Mouse (Mus musculus) heart, postnatal 36 days (tissue): Measurements from ENCODE around the gene Ercc6l. TPM values are rescaled to one million over a fixed set of nuclear protein-coding genes. Genes with fewer than 3 reads are reported as not detected.
A peak's percentile ranks its signal among the peaks of the same experiment; 100 is the strongest.

Experiments used
- DNase-seq, 2 experiments: peaks; one replicate each; pipeline ENCODE4 v3.0.0; 2021 to 2022
- intact Hi-C: fragments of 180-260 bp; cut with DNase I; formaldehyde crosslinking; loops from one replicate; pipeline ENCODE4 v1.15.1; 2025
- total RNA-seq, 2 experiments: library from RNA; stranded (reverse); gene quantifications; 2 replicates each; pipeline ENCODE4 v1.2.3; 2021

Ercc6l gene
- under 1 TPM; 0.38 to 0.58 TPM for total RNA-seq

- DNase-seq = peak; percentile 86 to 91
- intact Hi-C loops = loop anchor here (2.0 kb wide), 2 partner anchors 32 to 38 kb away; partner anchors contain the start of genes Pin4 and Rps4x
Measured at GRCm38 (mm10) chrX:102156618-102157422, at the start of gene Ercc6l. Gene Ercc6l, minus strand, starts transcription at chrX:102157091.

GRCm38 (mm10) chrX:102190840-102191239 is 33.9 kb upstream of the Ercc6l start:
- intact Hi-C loops = no loop called here
- no peak for DNase-seq

- no peak for DNase-seq
- intact Hi-C loops = loop anchor here (2.0 to 10.0 kb wide), 4 partner anchors 33 to 235 kb away; partner anchors contain the start of genes Ercc6l and Rtl5
Measured at GRCm38 (mm10) chrX:102189581-102189980, 32.7 kb upstream of the Ercc6l start.

GRCm38 (mm10) chrX:102188712-102189497 is 32.0 kb upstream of the Ercc6l start, which contains the start of gene Rps4x:
Gene Rps4x, minus strand, starts transcription at chrX:102189394.
- intact Hi-C loops = loop anchor here (2.0 to 10.0 kb wide), 4 partner anchors 32 to 234 kb away; partner anchors contain the start of genes Ercc6l and Rtl5
- DNase-seq = peak; percentile 79 to 83

GRCm38 (mm10) chrX:102187023-102187699 is 30.3 kb upstream of the Ercc6l start:
- DNase-seq = no peak
- intact Hi-C loops = loop anchor here (5.0 to 10.0 kb wide), 2 partner anchors 115 to 232 kb away; partner anchors contain the start of gene Rtl5

- intact Hi-C loops = loop anchor here (10.0 kb wide), 1 partner anchor 228 kb away; no protein-coding TSS in a partner anchor
- DNase-seq = no peak
Measured at GRCm38 (mm10) chrX:102182575-102182974, 25.7 kb upstream of the Ercc6l start.

GRCm38 (mm10) chrX:102175538-102176287 is 18.8 kb upstream of the Ercc6l start:
- no peak for DNase-seq
- intact Hi-C loops = no loop called here

GRCm38 (mm10) chrX:102170900-102171299 is 14.0 kb upstream of the Ercc6l start:
- intact Hi-C loops = no loop called here
- DNase-seq = no peak

GRCm38 (mm10) chrX:102170135-102170534 is 13.2 kb upstream of the Ercc6l start:
- no peak for DNase-seq
- intact Hi-C loops = no loop called here

- DNase-seq = no peak
- intact Hi-C loops = no loop called here
Measured at GRCm38 (mm10) chrX:102169724-102170123, 12.8 kb upstream of the Ercc6l start.

GRCm38 (mm10) chrX:102166986-102167385 is 10.1 kb upstream of the Ercc6l start:
- intact Hi-C loops = no loop called here
- DNase-seq = no peak

GRCm38 (mm10) chrX:102166521-102166920 is 9.6 kb upstream of the Ercc6l start:
- intact Hi-C loops = no loop called here
- DNase-seq = no peak

- peak in 1 of 2 experiments; percentile 24 for DNase-seq
- intact Hi-C loops = no loop called here
Measured at GRCm38 (mm10) chrX:102163529-102163928, 6.6 kb upstream of the Ercc6l start.

GRCm38 (mm10) chrX:102163096-102163495 is 6.2 kb upstream of the Ercc6l start:
- intact Hi-C loops = no loop called here
- no peak for DNase-seq

- no peak for DNase-seq
- intact Hi-C loops = no loop called here
Measured at GRCm38 (mm10) chrX:102160528-102160927, 3.6 kb upstream of the Ercc6l start.

- DNase-seq = peak; percentile 22 to 27
- intact Hi-C loops = loop anchor here (2.0 kb wide), 1 partner anchor 319 kb away; no protein-coding TSS in a partner anchor
Measured at GRCm38 (mm10) chrX:102159778-102160177, 2.9 kb upstream of the Ercc6l start.

GRCm38 (mm10) chrX:102157423-102157791 is 516 bp upstream of the Ercc6l start:
- DNase-seq = no peak
- intact Hi-C loops = loop anchor here (2.0 kb wide), 2 partner anchors 31 to 39 kb away; partner anchors contain the start of genes Pin4 and Rps4x

- intact Hi-C loops = no loop called here
- no peak for DNase-seq
Measured at GRCm38 (mm10) chrX:102141157-102141556, 15.7 kb downstream of the Ercc6l start.

- intact Hi-C loops = loop anchor here (2.0 kb wide), 1 partner anchor 67 kb away; the partner anchor contains the start of gene Rps4x
- no peak for DNase-seq
Measured at GRCm38 (mm10) chrX:102121321-102121720, 35.6 kb downstream of the Ercc6l start.
